Mouse (Mus musculus) MEL (cell line): ENCODE results near the gene Med19. TPM values are rescaled to one million over a fixed set of nuclear protein-coding genes. Genes with fewer than 3 reads are reported as not detected.
A peak's percentile ranks its signal among the peaks of the same experiment; 100 is the strongest.

Experiments
- DNase-seq: peaks from one replicate; pipeline ENCODE4 v3.0.0; 2011; ENCODE audit warnings: low read depth, low spot score
- H3K27ac ChIP-seq: 2 replicates; pipeline ENCODE4 v1.5.1; 2012; ENCODE audit warnings: low read depth, mild to moderate bottlenecking, control low read depth, low read length, moderate library complexity; ENCODE audit not compliant: control insufficient read depth
- H3K27me3 ChIP-seq, 2 experiments: fragments of 150-350 bp in 1 of 2; sonication (generic) in 1 of 2; 2 replicates each; pipeline ENCODE4 v1.6.1; 2012; ENCODE audit warnings: low read length in 2 of 2, mild to moderate bottlenecking in 2 of 2, improper control_type of control experiment in 1 of 2, moderate library complexity in 1 of 2; ENCODE audit not compliant: insufficient read depth in 2 of 2, control insufficient read depth in 1 of 2
- H3K36me3 ChIP-seq, 2 experiments: 2 replicates each; pipeline ENCODE4 v1.6.1; 2012 to 2014; ENCODE audit warnings: low read length in 2 of 2, improper control_type of control experiment in 1 of 2, inconsistent platforms in 1 of 2, mild to moderate bottlenecking in 1 of 2; ENCODE audit not compliant: insufficient read depth in 2 of 2, control insufficient read depth in 1 of 2
- H3K4me1 ChIP-seq, 2 experiments: fragments of 150-350 bp in 1 of 2; sonication (generic) in 1 of 2; 2 replicates each; pipeline ENCODE4 v1.6.1; 2012; ENCODE audit warnings: low read length in 2 of 2, improper control_type of control experiment in 1 of 2, mild to moderate bottlenecking in 1 of 2; ENCODE audit not compliant: insufficient read depth in 2 of 2, control insufficient read depth in 1 of 2
- H3K4me3 ChIP-seq, 2 experiments: fragments of 150-350 bp in 1 of 2; sonication (generic) in 1 of 2; 2 replicates each; pipeline ENCODE4 v1.5.1; 2012; ENCODE audit warnings: low read depth in 2 of 2, low read length in 2 of 2, mild to moderate bottlenecking in 2 of 2, moderate library complexity in 2 of 2, control low read depth in 1 of 2, improper control_type of control experiment in 1 of 2; ENCODE audit not compliant: control insufficient read depth in 1 of 2, insufficient read depth in 1 of 2
- H3K79me2 ChIP-seq: 2 replicates; pipeline ENCODE4 v1.6.1; 2012; ENCODE audit warnings: mild to moderate bottlenecking, low read length, moderate library complexity; ENCODE audit not compliant: control insufficient read depth, poor library complexity, insufficient read depth
- H3K9ac ChIP-seq: 2 replicates; pipeline ENCODE4 v1.6.1; 2012; ENCODE audit warnings: low read depth, mild to moderate bottlenecking, control low read depth, low read length, moderate library complexity; ENCODE audit not compliant: control insufficient read depth, poor library complexity, severe bottlenecking
- H3K9me3 ChIP-seq: fragments of 150-350 bp; sonication (generic); replicated peaks from 2 replicates; pipeline ENCODE4 v1.6.1; 2012; ENCODE audit warnings: mild to moderate bottlenecking, low read length, improper control_type of control experiment, moderate library complexity; ENCODE audit not compliant: insufficient read depth
- BHLHE40 ChIP-seq: IDR thresholded peaks from 2 replicates; pipeline ENCODE4 v1.6.1; 2012; ENCODE audit warnings: low read depth, mild to moderate bottlenecking, inconsistent platforms, low read length, improper control_type of control experiment, borderline replicate concordance
- CHD1 ChIP-seq: IDR thresholded peaks from 2 replicates; pipeline ENCODE4 v1.6.1; 2012; ENCODE audit warnings: low read depth, mild to moderate bottlenecking, inconsistent platforms, low read length, improper control_type of control experiment
- CHD2 ChIP-seq: IDR thresholded peaks from 2 replicates; pipeline ENCODE4 v1.6.1; 2011; ENCODE audit warnings: low read length, improper control_type of control experiment
- CTCF ChIP-seq, 3 experiments: IDR thresholded peaks in 2 of 3; conservative IDR thresholded peaks in 1 of 3; 2 replicates each; pipeline ENCODE4 v1.5.1; 2011 to 2012; ENCODE audit warnings: low read length in 3 of 3, low read depth in 2 of 3, mild to moderate bottlenecking in 2 of 3, improper control_type of control experiment in 1 of 3, inconsistent platforms in 1 of 3, mixed read lengths in 1 of 3, moderate library complexity in 1 of 3; ENCODE audit not compliant: control insufficient read depth in 1 of 3, insufficient read depth in 1 of 3, poor library complexity in 1 of 3, severe bottlenecking in 1 of 3
- E2F4 ChIP-seq: IDR thresholded peaks from 2 replicates; pipeline ENCODE4 v1.6.1; 2011; ENCODE audit warnings: low read depth, low read length, improper control_type of control experiment, borderline replicate concordance
- ELF1 ChIP-seq: IDR thresholded peaks from 2 replicates; pipeline ENCODE4 v1.6.1; 2014; ENCODE audit warnings: low read depth, mild to moderate bottlenecking, inconsistent platforms, low read length, improper control_type of control experiment, moderate library complexity
- EP300 ChIP-seq, 2 experiments: IDR thresholded peaks; 2 replicates each; pipeline ENCODE4 v1.6.1; 2011; ENCODE audit warnings: improper control_type of control experiment in 2 of 2, low read length in 2 of 2, low read depth in 1 of 2, mild to moderate bottlenecking in 1 of 2
- ETS1 ChIP-seq: IDR thresholded peaks from 2 replicates; pipeline ENCODE4 v1.6.1; 2012; ENCODE audit warnings: low read depth, mild to moderate bottlenecking, inconsistent platforms, low read length, improper control_type of control experiment, moderate library complexity
- GABPA ChIP-seq: IDR thresholded peaks from 2 replicates; pipeline ENCODE4 v1.6.1; 2012; ENCODE audit warnings: low read depth, mild to moderate bottlenecking, inconsistent platforms, low read length, improper control_type of control experiment, moderate library complexity
- GATA1 ChIP-seq: IDR thresholded peaks from 2 replicates; pipeline ENCODE4 v1.6.1; 2011; ENCODE audit warnings: low read depth, low read length, improper control_type of control experiment
- HCFC1 ChIP-seq: IDR thresholded peaks from 2 replicates; pipeline ENCODE4 v1.6.1; 2012; ENCODE audit warnings: low read depth, mild to moderate bottlenecking, inconsistent platforms, low read length, improper control_type of control experiment, moderate library complexity
- JUND ChIP-seq: IDR thresholded peaks from 2 replicates; pipeline ENCODE4 v1.6.1; 2011; ENCODE audit warnings: low read depth, mild to moderate bottlenecking, improper control_type of control experiment, low read length
- KAT2A ChIP-seq: conservative IDR thresholded peaks from 2 replicates; pipeline ENCODE4 v1.6.1; 2012; ENCODE audit warnings: low read depth, low read length, improper control_type of control experiment, inconsistent platforms
- MAFK ChIP-seq: IDR thresholded peaks from 2 replicates; pipeline ENCODE4 v1.6.1; 2011; ENCODE audit warnings: low read depth, mild to moderate bottlenecking, low read length, improper control_type of control experiment, borderline replicate concordance
- MAZ ChIP-seq: IDR thresholded peaks from 2 replicates; pipeline ENCODE4 v1.6.1; 2012; ENCODE audit warnings: low read depth, mild to moderate bottlenecking, inconsistent platforms, low read length, improper control_type of control experiment
- MEF2A ChIP-seq: IDR thresholded peaks from 2 replicates; pipeline ENCODE4 v1.6.1; 2014; ENCODE audit warnings: low read depth, mild to moderate bottlenecking, inconsistent platforms, low read length, improper control_type of control experiment; ENCODE audit not compliant: poor library complexity, insufficient replicate concordance, severe bottlenecking; ENCODE audit errors: extremely low read depth
- MXI1 ChIP-seq: IDR thresholded peaks from 2 replicates; pipeline ENCODE4 v1.6.1; 2011; ENCODE audit warnings: mild to moderate bottlenecking, low read depth, low read length, improper control_type of control experiment
- MYB ChIP-seq: IDR thresholded peaks from 2 replicates; pipeline ENCODE4 v1.6.1; 2011; ENCODE audit warnings: mild to moderate bottlenecking, low read depth, low read length, improper control_type of control experiment
- MYC ChIP-seq: IDR thresholded peaks from 2 replicates; pipeline ENCODE4 v1.6.1; 2011; ENCODE audit warnings: low read depth, mild to moderate bottlenecking, low read length, improper control_type of control experiment, moderate library complexity
- NELFE ChIP-seq: IDR thresholded peaks from 2 replicates; pipeline ENCODE4 v1.6.1; 2011; ENCODE audit warnings: low read depth, low read length, improper control_type of control experiment
- NRF1 ChIP-seq: IDR thresholded peaks from 2 replicates; pipeline ENCODE4 v1.6.1; 2014; ENCODE audit warnings: low read depth, mild to moderate bottlenecking, inconsistent platforms, low read length, improper control_type of control experiment, moderate library complexity; ENCODE audit not compliant: poor library complexity, insufficient read depth, severe bottlenecking
- POLR2A ChIP-seq, 2 experiments: IDR thresholded peaks; 2 replicates each; pipeline ENCODE4 v1.6.1; 2011 to 2012; ENCODE audit warnings: low read length in 2 of 2, mild to moderate bottlenecking in 2 of 2, control low read depth in 1 of 2, improper control_type of control experiment in 1 of 2, low read depth in 1 of 2, moderate library complexity in 1 of 2; ENCODE audit not compliant: control insufficient read depth in 1 of 2, insufficient read depth in 1 of 2, poor library complexity in 1 of 2
- POLR2AphosphoS2 ChIP-seq: IDR thresholded peaks from 2 replicates; pipeline ENCODE4 v1.6.1; 2011; ENCODE audit warnings: low read length, improper control_type of control experiment
- RAD21 ChIP-seq: IDR thresholded peaks from 2 replicates; pipeline ENCODE4 v1.6.1; 2011; ENCODE audit warnings: mild to moderate bottlenecking, low read depth, low read length, improper control_type of control experiment
- RCOR1 ChIP-seq: IDR thresholded peaks from 2 replicates; pipeline ENCODE4 v1.6.1; 2012; ENCODE audit warnings: low read depth, mild to moderate bottlenecking, inconsistent platforms, low read length, improper control_type of control experiment
- SIN3A ChIP-seq: IDR thresholded peaks from 2 replicates; pipeline ENCODE4 v1.6.1; 2012; ENCODE audit warnings: low read length, improper control_type of control experiment, inconsistent platforms
- SMC3 ChIP-seq: IDR thresholded peaks from 2 replicates; pipeline ENCODE4 v1.6.1; 2011; ENCODE audit warnings: low read depth, low read length, improper control_type of control experiment
- TAL1 ChIP-seq: IDR thresholded peaks from 2 replicates; pipeline ENCODE4 v1.6.1; 2012; ENCODE audit warnings: mild to moderate bottlenecking, inconsistent platforms, low read length, moderate library complexity, mixed read lengths
- TBP ChIP-seq: IDR thresholded peaks from 2 replicates; pipeline ENCODE4 v1.8.0; 2011; ENCODE audit warnings: low read depth, low read length, improper control_type of control experiment
- TCF12 ChIP-seq: IDR thresholded peaks from 2 replicates; pipeline ENCODE4 v1.6.1; 2014; ENCODE audit warnings: low read depth, mild to moderate bottlenecking, inconsistent platforms, low read length, improper control_type of control experiment, moderate library complexity
- UBTF ChIP-seq: IDR thresholded peaks from 2 replicates; pipeline ENCODE4 v1.6.1; 2012; ENCODE audit warnings: low read depth, mild to moderate bottlenecking, inconsistent platforms, low read length, improper control_type of control experiment, moderate library complexity, borderline replicate concordance; ENCODE audit not compliant: insufficient read depth
- USF1 ChIP-seq: IDR thresholded peaks from 2 replicates; pipeline ENCODE4 v1.6.1; 2014; ENCODE audit warnings: low read depth, mild to moderate bottlenecking, inconsistent platforms, low read length, improper control_type of control experiment, moderate library complexity
- USF2 ChIP-seq, 2 experiments: IDR thresholded peaks; 2 replicates each; pipeline ENCODE4 v1.6.1; 2011 to 2012; ENCODE audit warnings: improper control_type of control experiment in 2 of 2, low read length in 2 of 2, borderline replicate concordance in 1 of 2, inconsistent platforms in 1 of 2, low read depth in 1 of 2, mild to moderate bottlenecking in 1 of 2; ENCODE audit not compliant: insufficient read depth in 1 of 2
- ZC3H11A ChIP-seq: IDR thresholded peaks from 2 replicates; pipeline ENCODE4 v1.6.1; 2012; ENCODE audit warnings: low read depth, mild to moderate bottlenecking, inconsistent platforms, low read length, improper control_type of control experiment
- ZKSCAN1 ChIP-seq: IDR thresholded peaks from 2 replicates; pipeline ENCODE4 v1.6.1; 2012; ENCODE audit warnings: low read depth, mild to moderate bottlenecking, inconsistent platforms, low read length, improper control_type of control experiment, moderate library complexity
- ZMIZ1 ChIP-seq: IDR thresholded peaks from 2 replicates; pipeline ENCODE4 v1.6.1; 2012; ENCODE audit warnings: low read depth, mild to moderate bottlenecking, inconsistent platforms, low read length, improper control_type of control experiment, moderate library complexity
- ZNF384 ChIP-seq: IDR thresholded peaks from 2 replicates; pipeline ENCODE4 v1.6.1; 2012; ENCODE audit warnings: low read depth, mild to moderate bottlenecking, inconsistent platforms, low read length, improper control_type of control experiment
- polyA plus RNA-seq, 2 experiments: library from polyadenylated mRNA; stranded (reverse) in 1 of 2; unstranded in 1 of 2; fragments of >175 nt in 1 of 2; fragments of >200 nt in 1 of 2; gene quantifications; 2 replicates each; pipeline versions ENCODE4 v1.2.1 to v1.2.4; 2012; ENCODE audit warnings: low replicate concordance in 2 of 2, low read depth in 1 of 2; ENCODE audit not compliant: insufficient read length in 2 of 2, insufficient read depth in 1 of 2, missing spikeins in 1 of 2
- total RNA-seq: library from RNA; depleted of rRNA; stranded (reverse); fragments of 300-350 nt; gene quantifications from 2 replicates; pipeline ENCODE4 v1.2.3, GENCODE M21; 2012

Med19 gene
- total and polyA plus RNA-seq, 3 experiments: 18.8 to 26.0 TPM; not detected in 1

DNA sequence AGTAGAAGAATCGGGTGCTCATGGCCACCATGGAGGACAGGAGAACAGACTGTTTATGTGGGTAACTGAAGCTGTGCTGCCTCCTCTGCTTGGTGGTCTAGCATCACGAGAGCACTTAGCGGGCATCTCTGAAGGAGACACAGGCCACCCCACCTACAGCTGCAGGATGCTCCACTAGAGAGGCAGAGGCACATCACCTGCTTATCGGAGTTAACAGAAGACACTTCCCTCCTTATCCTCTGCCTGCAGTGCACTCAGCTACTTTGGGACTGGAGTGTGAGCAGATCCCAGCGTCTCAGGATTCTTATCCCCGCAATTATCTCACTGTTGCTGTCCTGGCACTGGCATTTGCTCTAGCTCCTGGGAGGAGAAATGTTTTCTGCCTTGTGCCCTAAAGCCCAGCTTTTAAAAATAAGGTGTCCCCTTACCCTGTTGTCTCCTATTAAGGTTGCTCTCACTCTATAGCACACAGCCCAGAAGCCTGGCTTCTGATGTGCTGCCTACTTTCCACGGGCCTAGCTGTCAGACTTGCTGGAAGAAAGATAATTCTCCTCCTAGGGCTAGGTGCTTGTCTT lies 57.2 kb downstream of the Med19 start:
- no peaks in the 10 kb centered on the region for H3K9me3 ChIP-seq
- peaks cover 0 to 10% of the 10 kb centered on the region in 2 experiments; a peak in 1 of 4 replicates for H3K4me1 ChIP-seq
- H3K9ac ChIP-seq: no peak overlapping the region
- no peaks in the 10 kb centered on the region for H3K36me3 ChIP-seq
- no peaks in the 10 kb centered on the region for H3K27me3 ChIP-seq
- no peak overlapping the region for H3K27ac ChIP-seq
- no peaks in the 10 kb centered on the region for H3K79me2 ChIP-seq
- peak; percentile 61 for DNase-seq
- H3K4me3 ChIP-seq: no peak overlapping the region
- TF ChIP-seq ZMIZ1: no peak
- no peak for TF ChIP-seq MXI1
- no peak for TF ChIP-seq JUND
- TF ChIP-seq ZKSCAN1: no peak
- TF ChIP-seq CHD2: no peak
- no peak for TF ChIP-seq UBTF
- peak; percentile 61 to 83 for TF ChIP-seq EP300 (IDR thresholded peaks at IDR 0.05; ENCODE audit: low read depth in 1 of 2, low read length in 2 of 2)
- no peak for TF ChIP-seq USF2 (IDR thresholded peaks at IDR 0.05; ENCODE audit: borderline replicate concordance in 1 of 2, insufficient read depth in 1 of 2, low read depth in 1 of 2, low read length in 2 of 2)
- TF ChIP-seq GATA1: peak; percentile 81
- TF ChIP-seq USF1: no peak
- no peak for TF ChIP-seq GABPA
- TF ChIP-seq KAT2A: no peak
- no peak for TF ChIP-seq ELF1
- TF ChIP-seq MYC: no peak
- TF ChIP-seq ZC3H11A: no peak
- TF ChIP-seq ETS1: no peak
- TF ChIP-seq CTCF (IDR thresholded peaks at IDR 0.05 in 2 of 3, conservative IDR thresholded peaks at IDR 0.05 in 1 of 3; ENCODE audit: control insufficient read depth in 1 of 3, insufficient read depth in 1 of 3, low read depth in 2 of 3, low read length in 3 of 3, poor library complexity in 1 of 3, severe bottlenecking in 1 of 3): no peak
- no peak for TF ChIP-seq POLR2AphosphoS2
- TF ChIP-seq MEF2A: no peak
- TF ChIP-seq NELFE: no peak
- no peak for TF ChIP-seq RAD21
- TF ChIP-seq BHLHE40: 0 out of 2 replicates have a peak, but pooled peaks have one; percentile 12
- no peak for TF ChIP-seq ZNF384
- TF ChIP-seq TCF12: peak; percentile 92
- TF ChIP-seq E2F4: no peak
- TF ChIP-seq TAL1: peak; percentile 93
- no peak for TF ChIP-seq TBP
- peak; percentile 35; the same call in 1 of the 2 replicates for TF ChIP-seq RCOR1
- no peak for TF ChIP-seq POLR2A (IDR thresholded peaks at IDR 0.05; ENCODE audit: control insufficient read depth in 1 of 2, insufficient read depth in 1 of 2, low read depth in 1 of 2, low read length in 2 of 2, poor library complexity in 1 of 2)
- no peak for TF ChIP-seq NRF1
- TF ChIP-seq SIN3A: 0 out of 2 replicates have a peak, but pooled peaks have one; percentile 16
- no peak for TF ChIP-seq CHD1
- no peak for TF ChIP-seq MYB
- no peak for TF ChIP-seq MAZ
- TF ChIP-seq MAFK: no peak
- no peak for TF ChIP-seq HCFC1
- no peak for TF ChIP-seq SMC3
